Mouse (Mus musculus) liver, embryonic 15.5 days (tissue): ENCODE measurements around the gene Fam72a. TPM values are rescaled to one million over a fixed set of nuclear protein-coding genes. Genes with fewer than 3 reads are reported as not detected.
"Not testable (repeated sequence)": the region's sequence is repeated elsewhere in the genome, so short reads cannot be mapped to it uniquely, and the experiment has no call there.

Experiments
- ATAC-seq: fragments of 200-750 bp; cut with Nextera tagmentation; 2 replicates; pipeline ENCODE4 v1.8.0; 2017; ENCODE audit warnings: moderate number of reproducible peaks, mild to moderate bottlenecking, moderate library complexity; ENCODE audit not compliant: insufficient read depth
- H3K27ac ChIP-seq: fragments of 300-500 bp; sonication (generic); replicated peaks from 2 replicates; pipeline ENCODE4 v1.5.1; 2015; ENCODE audit warnings: mild to moderate bottlenecking, inconsistent platforms
- H3K27me3 ChIP-seq: fragments of 300-500 bp; sonication (generic); 2 replicates; pipeline ENCODE4 v1.6.1; 2015; ENCODE audit warnings: mild to moderate bottlenecking, inconsistent platforms
- H3K36me3 ChIP-seq: fragments of 300-500 bp; sonication (generic); replicated peaks from 2 replicates; pipeline ENCODE4 v1.6.1; 2015; ENCODE audit warnings: moderate library complexity, mild to moderate bottlenecking, inconsistent platforms
- H3K4me1 ChIP-seq: fragments of 300-500 bp; sonication (generic); replicated peaks from 2 replicates; pipeline ENCODE4 v1.6.1; 2015; ENCODE audit warnings: inconsistent platforms
- H3K4me2 ChIP-seq: fragments of 300-500 bp; sonication (generic); 2 replicates; pipeline ENCODE4 v1.6.1; 2015; ENCODE audit warnings: moderate library complexity, mild to moderate bottlenecking, inconsistent platforms
- H3K4me3 ChIP-seq: fragments of 300-500 bp; sonication (generic); replicated peaks from 2 replicates; pipeline ENCODE4 v1.5.1; 2015; ENCODE audit warnings: mild to moderate bottlenecking, inconsistent platforms
- H3K9ac ChIP-seq: fragments of 300-500 bp; sonication (generic); 2 replicates; pipeline ENCODE4 v1.6.1; 2015; ENCODE audit warnings: moderate library complexity, mild to moderate bottlenecking, inconsistent platforms
- H3K9me3 ChIP-seq: fragments of 300-500 bp; sonication (generic); replicated peaks from 2 replicates; pipeline ENCODE4 v1.6.1; 2016; ENCODE audit warnings: inconsistent platforms
- WGBS: fragments of 180-500 bp; shearing (Covaris S2); methylation state at CpG from one replicate; pipeline ENCODE4 v1.1.7; 2015; ENCODE audit warnings: mixed read lengths; ENCODE audit not compliant: insufficient replicate concordance; 5-methylcytosine and 5-hydroxymethylcytosine counted together
- polyA plus RNA-seq: library from polyadenylated mRNA; unstranded; fragments of >200 nt; fragmentation: Nextera tagmentation; extraction: Ambion mirVana; gene quantifications from 2 replicates; pipeline ENCODE4 v1.2.1, GENCODE M21; 2015

The Fam72a gene
- polyA plus RNA-seq, 1 experiment from 2014 or later, result 1.5 TPM

- no peak overlapping the region for H3K4me3 ChIP-seq
- no peaks in the 10 kb centered on the region for H3K27me3 ChIP-seq
- no peak overlapping the region for H3K9ac ChIP-seq
- H3K4me1 ChIP-seq, result no peaks in the 10 kb centered on the region
- H3K27ac ChIP-seq, result no peak overlapping the region
- no peak overlapping the region for H3K4me2 ChIP-seq
- no peaks in the 10 kb centered on the region for H3K36me3 ChIP-seq
- no peaks in the 10 kb centered on the region for H3K9me3 ChIP-seq
- ATAC-seq, result no peak
These were observed 25.7 kb downstream of the Fam72a start for GRCm38 (mm10) chr1:131553428-131553827.

GRCm38 (mm10) chr1:131555042-131555812 is 27.5 kb downstream of the Fam72a start:
- no peak for ATAC-seq
- H3K4me2 ChIP-seq, result 0 out of 2 replicates have a peak overlapping the region, but pooled peaks have one; percentile 25
- H3K36me3 ChIP-seq, result no peaks in the 10 kb centered on the region
- H3K9me3 ChIP-seq, result no peaks in the 10 kb centered on the region
- no peaks in the 10 kb centered on the region for H3K27me3 ChIP-seq
- no peak overlapping the region for H3K27ac ChIP-seq
- no peaks in the 10 kb centered on the region for H3K4me1 ChIP-seq
- H3K9ac ChIP-seq, result no peak overlapping the region
- 4% methylated on average over 13 of the region's 13 CpGs for WGBS
- H3K4me3 ChIP-seq, result no peak overlapping the region

GRCm38 (mm10) chr1:131560500-131560899 is 32.8 kb downstream of the Fam72a start:
- H3K4me1 ChIP-seq, result no peaks in the 10 kb centered on the region
- no peak overlapping the region for H3K9ac ChIP-seq
- no peak for ATAC-seq
- no peaks in the 10 kb centered on the region for H3K27me3 ChIP-seq
- H3K36me3 ChIP-seq, result no peaks in the 10 kb centered on the region
- no peak overlapping the region for H3K27ac ChIP-seq
- no peak overlapping the region for H3K4me2 ChIP-seq
- no peaks in the 10 kb centered on the region for H3K9me3 ChIP-seq
- H3K4me3 ChIP-seq, result no peak overlapping the region

GRCm38 (mm10) chr1:131562081-131562480 is 34.4 kb downstream of the Fam72a start:
- Histone ChIP-seq H3K27me3 (no peaks in the 10 kb centered on the region), H3K4me2 (no peak overlapping the region), H3K4me3 (no peak overlapping the region), H3K27ac (no peak overlapping the region), H3K36me3 (no peaks in the 10 kb centered on the region), H3K9ac (no peak overlapping the region), H3K4me1 (no peaks in the 10 kb centered on the region), H3K9me3 (no peaks in the 10 kb centered on the region)
- no peak for ATAC-seq
- WGBS, result 68% methylated on average over 2 of the region's 2 CpGs

GRCm38 (mm10) chr1:131566056-131566455 is 38.4 kb downstream of the Fam72a start:
- not testable (repeated sequence) for H3K4me1 ChIP-seq, H3K9ac ChIP-seq, H3K36me3 ChIP-seq, H3K27me3 ChIP-seq, H3K9me3 ChIP-seq, H3K27ac ChIP-seq, H3K4me3 ChIP-seq
- ATAC-seq, result peak; percentile 44
- WGBS, result 20% methylated on average over 11 of the region's 11 CpGs
- peak overlapping the region; percentile 43 for H3K4me2 ChIP-seq

- H3K9ac ChIP-seq, result no peak overlapping the region
- H3K9me3 ChIP-seq, result no peaks in the 10 kb centered on the region
- H3K27ac ChIP-seq, result no peak overlapping the region
- no peaks in the 10 kb centered on the region for H3K36me3 ChIP-seq
- ATAC-seq, result no peak
- WGBS, result 63% methylated on average over 6 of the region's 6 CpGs
- H3K4me3 ChIP-seq, result no peak overlapping the region
- H3K27me3 ChIP-seq, result no peaks in the 10 kb centered on the region
- no peak overlapping the region for H3K4me2 ChIP-seq
- H3K4me1 ChIP-seq, result no peaks in the 10 kb centered on the region
These were observed 42.0 kb downstream of the Fam72a start for GRCm38 (mm10) chr1:131569721-131570120.

- Histone ChIP-seq H3K4me2 (no peak overlapping the region), H3K27ac (no peak overlapping the region), H3K9ac (no peak overlapping the region), H3K4me1 (no peaks in the 10 kb centered on the region), H3K9me3 (no peaks in the 10 kb centered on the region), H3K27me3 (no peaks in the 10 kb centered on the region), H3K36me3 (no peaks in the 10 kb centered on the region), H3K4me3 (no peak overlapping the region)
- WGBS, result 61% methylated on average over 4 of the region's 4 CpGs
- no peak for ATAC-seq
These were observed 42.7 kb downstream of the Fam72a start for GRCm38 (mm10) chr1:131570391-131570790.

GRCm38 (mm10) chr1:131573721-131574120 is 46.0 kb downstream of the Fam72a start:
- Histone ChIP-seq H3K9ac (no peak overlapping the region), H3K9me3 (no peaks in the 10 kb centered on the region), H3K27me3 (no peaks in the 10 kb centered on the region), H3K4me1 (no peaks in the 10 kb centered on the region), H3K27ac (no peak overlapping the region), H3K4me2 (no peak overlapping the region), H3K4me3 (no peak overlapping the region), H3K36me3 (no peaks in the 10 kb centered on the region)
- ATAC-seq, result peak; percentile 94
- 67% methylated on average over 14 of the region's 14 CpGs for WGBS

GRCm38 (mm10) chr1:131578943-131579680 is 51.4 kb downstream of the Fam72a start:
- Histone ChIP-seq H3K4me2 (no peak overlapping the region), H3K9ac (no peak overlapping the region), H3K9me3 (no peaks in the 10 kb centered on the region), H3K27ac (no peak overlapping the region), H3K27me3 (0 out of 2 replicates have a peak, but pooled peaks cover 5% of the 10 kb centered on the region), H3K4me3 (no peak overlapping the region), H3K36me3 (no peaks in the 10 kb centered on the region), H3K4me1 (no peaks in the 10 kb centered on the region)
- WGBS, result 59% methylated on average over 17 of the region's 17 CpGs
- ATAC-seq, result no peak

GRCm38 (mm10) chr1:131580389-131580788 is 52.7 kb downstream of the Fam72a start:
- no peak overlapping the region for H3K4me3 ChIP-seq
- no peak overlapping the region for H3K27ac ChIP-seq
- no peaks in the 10 kb centered on the region for H3K9me3 ChIP-seq
- 0 out of 2 replicates have a peak, but pooled peaks cover 5% of the 10 kb centered on the region for H3K27me3 ChIP-seq
- no peak for ATAC-seq
- H3K4me2 ChIP-seq, result no peak overlapping the region
- H3K36me3 ChIP-seq, result no peaks in the 10 kb centered on the region
- no peak overlapping the region for H3K9ac ChIP-seq
- 45% methylated on average over 4 of the region's 4 CpGs for WGBS
- no peaks in the 10 kb centered on the region for H3K4me1 ChIP-seq

- H3K4me2 ChIP-seq, result no peak overlapping the region
- no peaks in the 10 kb centered on the region for H3K4me1 ChIP-seq
- no peaks in the 10 kb centered on the region for H3K36me3 ChIP-seq
- 0 out of 2 replicates have a peak, but pooled peaks cover 5% of the 10 kb centered on the region for H3K27me3 ChIP-seq
- ATAC-seq, result no peak
- WGBS, result 53% methylated on average over 3 of the region's 3 CpGs
- no peak overlapping the region for H3K4me3 ChIP-seq
- no peaks in the 10 kb centered on the region for H3K9me3 ChIP-seq
- no peak overlapping the region for H3K27ac ChIP-seq
- no peak overlapping the region for H3K9ac ChIP-seq
These were observed 55.9 kb downstream of the Fam72a start for GRCm38 (mm10) chr1:131583598-131583997.
